Mouse (Mus musculus): ENCODE measurements around the gene Pacsin1. TPM values are rescaled to one million over a fixed set of nuclear protein-coding genes. Genes with fewer than 3 reads are reported as not detected.

Pacsin1 gene
- total and polyA plus RNA-seq, 2 experiments from 2014 or later, result 50.3 to 85.2 TPM

DNA sequence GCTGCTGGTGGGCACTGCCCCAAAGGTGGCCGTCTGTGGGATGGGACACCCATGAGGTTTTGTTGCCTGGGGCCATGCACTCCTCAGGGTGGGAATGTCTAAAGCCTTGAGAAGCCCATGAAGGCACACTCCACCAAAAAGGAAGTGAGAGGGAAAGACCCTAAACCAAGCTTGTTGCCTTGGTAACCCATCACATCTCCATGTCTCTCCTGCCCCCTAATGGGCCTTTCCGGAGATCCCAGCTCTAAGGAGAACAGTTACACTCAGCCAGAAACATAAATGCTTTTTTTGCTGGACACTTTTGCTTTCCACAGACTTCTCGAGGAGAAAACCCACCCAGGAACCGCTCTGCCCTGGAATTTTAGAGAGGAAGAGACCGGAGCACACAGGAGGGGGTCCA, 62.9 kb downstream of the Pacsin1 start:
- H3K36me3 ChIP-seq (ENCODE audit: insufficient read depth, low read length), result no peaks in the 10 kb centered on the region
- DNase-seq (ENCODE audit: low spot score) (peak; percentile 77), ATAC-seq (ENCODE audit: low FRiP score) (peak; percentile 45; the same call in 1 of the 2 replicates)
- WGBS, result 47% methylated on average over 5 of the region's 5 CpGs
- H3K27me3 ChIP-seq (ENCODE audit: insufficient read depth, low read length), result no peaks in the 10 kb centered on the region
- no peak overlapping the region for H3K9ac ChIP-seq (replicated peaks; ENCODE audit: low read length, poor library complexity, severe bottlenecking)
- H3K4me2 ChIP-seq (ENCODE audit: low read depth, low read length, poor library complexity, severe bottlenecking), result no peak overlapping the region
- H3K9me3 ChIP-seq (ENCODE audit: low read length), result no peaks in the 10 kb centered on the region
- no peak overlapping the region for H3K27ac ChIP-seq (ENCODE audit: low read depth, low read length)
- H3K4me3 ChIP-seq (ENCODE audit: low read depth, low read length), result no peak overlapping the region
- peak; percentile 73 for TF ChIP-seq CTCF (IDR thresholded peaks at IDR 0.05)
- H3K4me1 ChIP-seq (ENCODE audit: insufficient read depth, low read length), result peaks cover 9% of the 10 kb centered on the region; the same call in 1 of the 2 replicates

DNA sequence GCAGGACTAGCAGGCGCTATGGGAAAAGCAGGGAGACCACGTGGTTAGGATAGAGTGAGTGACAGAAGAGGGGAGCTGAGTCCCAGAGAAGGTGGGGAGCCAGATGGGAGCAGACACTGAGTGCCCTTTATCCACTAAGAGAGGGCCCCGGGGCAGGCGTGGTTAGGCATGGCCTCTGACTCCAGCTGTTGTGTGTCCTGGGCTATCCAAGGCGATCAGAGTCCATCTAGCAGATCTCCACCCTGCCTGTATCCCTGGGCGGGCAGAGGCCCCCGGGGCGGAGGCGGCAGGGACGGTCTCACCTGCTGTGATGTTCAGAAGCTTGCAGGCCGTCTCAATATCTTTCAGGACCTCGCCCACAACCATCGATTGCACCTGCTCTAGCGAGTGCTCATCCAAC, 64.4 kb downstream of the Pacsin1 start:
- Histone ChIP-seq H3K27me3 (ENCODE audit: insufficient read depth, low read length) (no peaks in the 10 kb centered on the region), H3K9me3 (ENCODE audit: low read length) (no peaks in the 10 kb centered on the region), H3K27ac (ENCODE audit: low read depth, low read length) (no peak overlapping the region), H3K4me3 (ENCODE audit: low read depth, low read length) (no peak overlapping the region), H3K4me1 (ENCODE audit: insufficient read depth, low read length) (peaks cover 9% of the 10 kb centered on the region; the same call in 1 of the 2 replicates), H3K36me3 (ENCODE audit: insufficient read depth, low read length) (no peaks in the 10 kb centered on the region), H3K9ac (replicated peaks; ENCODE audit: low read length, poor library complexity, severe bottlenecking) (no peak overlapping the region), H3K4me2 (ENCODE audit: low read depth, low read length, poor library complexity, severe bottlenecking) (no peak overlapping the region)
- ATAC-seq (ENCODE audit: low FRiP score) (no peak), DNase-seq (ENCODE audit: low spot score) (no peak)
- no peak for TF ChIP-seq CTCF (IDR thresholded peaks at IDR 0.05)
- 68% methylated on average over 14 of the region's 14 CpGs for WGBS

GRCm38 (mm10) chr17:27720326-27720725, 65.0 kb downstream of the Pacsin1 start:
- TF ChIP-seq CTCF (IDR thresholded peaks at IDR 0.05), result no peak
- Histone ChIP-seq H3K27me3 (ENCODE audit: insufficient read depth, low read length) (no peaks in the 10 kb centered on the region), H3K4me2 (ENCODE audit: low read depth, low read length, poor library complexity, severe bottlenecking) (no peak overlapping the region), H3K36me3 (ENCODE audit: insufficient read depth, low read length) (no peaks in the 10 kb centered on the region), H3K4me1 (ENCODE audit: insufficient read depth, low read length) (peaks cover 9% of the 10 kb centered on the region; the same call in 1 of the 2 replicates), H3K9ac (replicated peaks; ENCODE audit: low read length, poor library complexity, severe bottlenecking) (no peak overlapping the region), H3K27ac (ENCODE audit: low read depth, low read length) (no peak overlapping the region), H3K9me3 (ENCODE audit: low read length) (no peaks in the 10 kb centered on the region), H3K4me3 (ENCODE audit: low read depth, low read length) (no peak overlapping the region)
- no peak for ATAC-seq (ENCODE audit: low FRiP score)
- DNase-seq (ENCODE audit: low spot score), result no peak
- 40% methylated on average over 9 of the region's 9 CpGs for WGBS

GRCm38 (mm10) chr17:27721125-27721664, 65.9 kb downstream of the Pacsin1 start:
- peak; percentile 74 for DNase-seq (ENCODE audit: low spot score)
- Histone ChIP-seq H3K9ac (replicated peaks; ENCODE audit: low read length, poor library complexity, severe bottlenecking) (no peak overlapping the region), H3K36me3 (ENCODE audit: insufficient read depth, low read length) (no peaks in the 10 kb centered on the region), H3K27ac (ENCODE audit: low read depth, low read length) (no peak overlapping the region), H3K4me2 (ENCODE audit: low read depth, low read length, poor library complexity, severe bottlenecking) (no peak overlapping the region), H3K9me3 (ENCODE audit: low read length) (no peaks in the 10 kb centered on the region), H3K4me1 (ENCODE audit: insufficient read depth, low read length) (peaks cover 9% of the 10 kb centered on the region; the same call in 1 of the 2 replicates), H3K27me3 (ENCODE audit: insufficient read depth, low read length) (no peaks in the 10 kb centered on the region), H3K4me3 (ENCODE audit: low read depth, low read length) (no peak overlapping the region)
- no peak for TF ChIP-seq CTCF (IDR thresholded peaks at IDR 0.05)
- WGBS, result 82% methylated on average over 9 of the region's 9 CpGs
- no peak for ATAC-seq (ENCODE audit: low FRiP score)

DNA sequence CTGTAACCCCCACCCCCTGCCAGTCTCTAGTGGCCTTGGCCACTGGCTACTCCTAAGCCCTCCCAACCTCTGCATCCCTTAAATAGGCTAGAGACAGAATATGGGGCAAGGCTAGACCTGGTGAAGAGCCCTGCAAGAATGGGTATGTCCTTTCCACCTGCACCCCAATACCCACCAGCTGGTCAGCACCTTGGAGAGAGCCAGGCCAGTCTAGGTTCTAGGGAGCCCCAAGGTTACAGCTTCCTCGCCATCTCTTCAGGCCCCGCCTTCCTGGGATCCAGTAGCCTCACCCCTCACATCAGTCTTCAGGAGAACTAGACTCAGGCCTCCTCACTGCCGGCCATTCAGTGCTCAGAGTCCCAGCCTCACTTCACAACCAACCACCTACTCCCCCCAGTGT, 69.0 kb downstream of the Pacsin1 start:
- 51% methylated on average over 3 of the region's 3 CpGs for WGBS
- no peak overlapping the region for H3K9ac ChIP-seq (replicated peaks; ENCODE audit: low read length, poor library complexity, severe bottlenecking)
- H3K4me1 ChIP-seq (ENCODE audit: insufficient read depth, low read length), result no peaks in the 10 kb centered on the region
- H3K36me3 ChIP-seq (ENCODE audit: insufficient read depth, low read length), result no peaks in the 10 kb centered on the region
- no peaks in the 10 kb centered on the region for H3K9me3 ChIP-seq (ENCODE audit: low read length)
- TF ChIP-seq CTCF (IDR thresholded peaks at IDR 0.05), result no peak
- H3K4me3 ChIP-seq (ENCODE audit: low read depth, low read length), result no peak overlapping the region
- ATAC-seq (ENCODE audit: low FRiP score) (no peak), DNase-seq (ENCODE audit: low spot score) (no peak)
- H3K27ac ChIP-seq (ENCODE audit: low read depth, low read length), result no peak overlapping the region
- H3K4me2 ChIP-seq (ENCODE audit: low read depth, low read length, poor library complexity, severe bottlenecking), result no peak overlapping the region
- no peaks in the 10 kb centered on the region for H3K27me3 ChIP-seq (ENCODE audit: insufficient read depth, low read length)

DNA sequence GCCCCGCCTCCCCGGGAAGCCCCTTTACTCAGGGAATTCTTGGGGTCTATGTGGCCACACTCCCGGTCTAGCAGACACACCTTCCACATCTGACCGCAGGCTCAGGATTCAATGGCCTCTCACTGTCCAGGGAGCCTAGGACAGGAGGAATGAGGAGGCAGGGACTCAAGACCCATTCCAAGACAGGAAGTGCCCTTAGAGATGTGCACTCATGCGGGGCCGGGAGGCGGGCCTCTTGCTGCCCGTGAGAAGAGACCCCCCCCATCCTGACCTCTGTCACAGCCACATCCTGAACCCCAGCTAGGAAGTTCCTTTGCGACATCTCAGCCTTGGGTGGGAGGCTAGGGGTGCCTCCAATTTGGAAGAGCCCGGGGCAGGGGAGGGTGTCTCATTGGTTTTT, 69.7 kb downstream of the Pacsin1 start:
- DNase-seq (ENCODE audit: low spot score) (no peak), ATAC-seq (ENCODE audit: low FRiP score) (no peak)
- Histone ChIP-seq H3K9ac (replicated peaks; ENCODE audit: low read length, poor library complexity, severe bottlenecking) (0 out of 2 replicates have a peak overlapping the region, but pooled peaks have one; percentile 8), H3K4me3 (ENCODE audit: low read depth, low read length) (no peak overlapping the region), H3K27ac (ENCODE audit: low read depth, low read length) (no peak overlapping the region), H3K36me3 (ENCODE audit: insufficient read depth, low read length) (no peaks in the 10 kb centered on the region), H3K27me3 (ENCODE audit: insufficient read depth, low read length) (no peaks in the 10 kb centered on the region), H3K9me3 (ENCODE audit: low read length) (no peaks in the 10 kb centered on the region), H3K4me2 (ENCODE audit: low read depth, low read length, poor library complexity, severe bottlenecking) (no peak overlapping the region), H3K4me1 (ENCODE audit: insufficient read depth, low read length) (no peaks in the 10 kb centered on the region)
- 29% methylated on average over 10 of the region's 10 CpGs for WGBS
- TF ChIP-seq CTCF (IDR thresholded peaks at IDR 0.05), result no peak
